Mouse (Mus musculus): Measurements from ENCODE around the gene Spert. TPM values are rescaled to one million over a fixed set of nuclear protein-coding genes. Genes with fewer than 3 reads are reported as not detected.

Gene Spert
- total RNA-seq (2021), result not detected
- long read RNA-seq, experiment 1, result 0 reads
- long read RNA-seq, experiment 2, result 0 reads

- DNase-seq, result no peak
- intact Hi-C loops (cut with DNase I), result no loop called here
Measured at GRCm38 (mm10) chr14:75592978-75593377, at the start of gene Spert. Gene Spert (minus strand): TSS chr14:75593116.

- DNase-seq, result no peak
- intact Hi-C loops (cut with DNase I), result loop anchor here (5.0 kb wide), 1 partner anchor 80 kb away; no protein-coding TSS in a partner anchor
Measured at GRCm38 (mm10) chr14:75642080-75642479, 49.2 kb upstream of the Spert start, which contains the start of gene Erich6b. Gene Erich6b (plus strand): TSS chr14:75642259.

GRCm38 (mm10) chr14:75641369-75641768, 48.5 kb upstream of the Spert start:
- DNase-seq, result peak in 1 of 2 experiments; percentile 9
- intact Hi-C loops (cut with DNase I), result loop anchor here (5.0 kb wide), 1 partner anchor 81 kb away; no protein-coding TSS in a partner anchor

- intact Hi-C loops (cut with DNase I), result loop anchor here (5.0 kb wide), 1 partner anchor 81 kb away; no protein-coding TSS in a partner anchor
- DNase-seq, result peak in 1 of 2 experiments; percentile 15
Measured at GRCm38 (mm10) chr14:75640846-75641245, 47.9 kb upstream of the Spert start.

- no peak for DNase-seq
- intact Hi-C loops (cut with DNase I), result no loop called here
Measured at GRCm38 (mm10) chr14:75637641-75638040, 44.7 kb upstream of the Spert start.

- no peak for DNase-seq
- intact Hi-C loops (cut with DNase I), result no loop called here
Measured at GRCm38 (mm10) chr14:75636107-75636506, 43.2 kb upstream of the Spert start.

GRCm38 (mm10) chr14:75635350-75635749, 42.4 kb upstream of the Spert start:
- intact Hi-C loops (cut with DNase I), result no loop called here
- DNase-seq, result peak; percentile 40 to 51

- intact Hi-C loops (cut with DNase I), result no loop called here
- DNase-seq, result no peak
Measured at GRCm38 (mm10) chr14:75628870-75629269, 36.0 kb upstream of the Spert start.

- intact Hi-C loops (cut with DNase I), result no loop called here
- DNase-seq, result no peak
Measured at GRCm38 (mm10) chr14:75622984-75623383, 30.1 kb upstream of the Spert start.

- intact Hi-C loops (cut with DNase I), result no loop called here
- no peak for DNase-seq
Measured at GRCm38 (mm10) chr14:75616375-75616774, 23.5 kb upstream of the Spert start.

- DNase-seq, result no peak
- intact Hi-C loops (cut with DNase I), result no loop called here
Measured at GRCm38 (mm10) chr14:75609176-75609575, 16.3 kb upstream of the Spert start.

- DNase-seq, result no peak
- intact Hi-C loops (cut with DNase I), result no loop called here
Measured at GRCm38 (mm10) chr14:75583870-75584269, 9.0 kb downstream of the Spert start.

- no peak for DNase-seq
Measured at GRCm38 (mm10) chr14:75579010-75579409, 13.9 kb downstream of the Spert start.

GRCm38 (mm10) chr14:75566303-75566702, 26.6 kb downstream of the Spert start:
- no peak for DNase-seq
- intact Hi-C loops (cut with DNase I), result no loop called here

More at GRCm38 (mm10) chr14:75579010-75579409, 13.9 kb downstream of the Spert start:
- intact Hi-C loops (cut with DNase I), result no loop called here

GRCm38 (mm10) chr14:75565534-75566140, 27.3 kb downstream of the Spert start:
- intact Hi-C loops (cut with DNase I), result no loop called here
- DNase-seq, result peak; percentile 60

- DNase-seq, result peak; percentile 11 to 36
- intact Hi-C loops (cut with DNase I), result no loop called here
Measured at GRCm38 (mm10) chr14:75561577-75562331, 31.2 kb downstream of the Spert start.

GRCm38 (mm10) chr14:75541731-75542130, 51.2 kb downstream of the Spert start:
- no peak for DNase-seq
- intact Hi-C loops (cut with DNase I), result no loop called here

- no peak for DNase-seq
- intact Hi-C loops (cut with DNase I), result no loop called here
Measured at GRCm38 (mm10) chr14:75540996-75541350, 51.9 kb downstream of the Spert start.

GRCm38 (mm10) chr14:75540216-75540995, 52.5 kb downstream of the Spert start:
- intact Hi-C loops (cut with DNase I), result no loop called here
- no peak for DNase-seq

GRCm38 (mm10) chr14:75539205-75539604, 53.7 kb downstream of the Spert start:
- intact Hi-C loops (cut with DNase I), result no loop called here
- no peak for DNase-seq

Data from heart, postnatal 14 days (tissue).